Mouse (Mus musculus): Measurements from ENCODE around the gene Ankrd55.

DNA sequence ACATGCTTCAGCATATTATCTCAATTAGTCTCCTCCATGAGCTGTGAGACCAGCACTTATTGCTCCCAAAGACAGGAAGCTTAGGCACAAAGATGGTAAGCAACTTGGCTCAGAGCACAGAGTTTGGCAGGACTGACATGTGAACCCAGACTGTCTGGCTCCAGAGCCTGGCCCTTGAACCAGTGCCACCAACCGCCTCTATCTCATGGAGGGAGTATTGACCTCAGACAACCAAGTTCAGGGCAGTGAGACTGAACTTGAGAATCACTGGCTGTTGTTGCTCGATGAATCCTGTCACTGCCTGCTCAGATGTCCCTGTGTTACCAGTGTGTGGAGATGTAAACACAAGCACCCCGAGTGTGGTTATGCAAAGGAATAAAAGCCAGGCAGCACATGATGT is 47.3 kb downstream of the Ankrd55 start:
- TF ChIP-seq CTCF (IDR thresholded peaks at IDR 0.05; ENCODE audit: borderline replicate concordance, insufficient read depth, low read length) (no peak), POLR2A (IDR thresholded peaks at IDR 0.05; ENCODE audit: low read depth, low read length) (no peak)

All from embryonic fibroblast, embryonic 13.5 days (primary cell).